Mouse (Mus musculus) kidney, adult 2 months (tissue): ENCODE measurements around the gene Dram1.

Experiments used
- CTCF ChIP-seq: fragments of 200-500 bp; conservative IDR thresholded peaks from 2 replicates; pipeline ENCODE4 v1.5.1; 2011; ENCODE audit warnings: low read depth, mild to moderate bottlenecking, control low read depth, low read length, moderate library complexity, mixed read lengths; ENCODE audit not compliant: insufficient read depth, insufficient read length
- POLR2A ChIP-seq: fragments of 200-500 bp; IDR thresholded peaks from one replicate; pipeline ENCODE4 v1.6.1; 2011; ENCODE audit warnings: low read depth, low read length, control low read depth

DNA sequence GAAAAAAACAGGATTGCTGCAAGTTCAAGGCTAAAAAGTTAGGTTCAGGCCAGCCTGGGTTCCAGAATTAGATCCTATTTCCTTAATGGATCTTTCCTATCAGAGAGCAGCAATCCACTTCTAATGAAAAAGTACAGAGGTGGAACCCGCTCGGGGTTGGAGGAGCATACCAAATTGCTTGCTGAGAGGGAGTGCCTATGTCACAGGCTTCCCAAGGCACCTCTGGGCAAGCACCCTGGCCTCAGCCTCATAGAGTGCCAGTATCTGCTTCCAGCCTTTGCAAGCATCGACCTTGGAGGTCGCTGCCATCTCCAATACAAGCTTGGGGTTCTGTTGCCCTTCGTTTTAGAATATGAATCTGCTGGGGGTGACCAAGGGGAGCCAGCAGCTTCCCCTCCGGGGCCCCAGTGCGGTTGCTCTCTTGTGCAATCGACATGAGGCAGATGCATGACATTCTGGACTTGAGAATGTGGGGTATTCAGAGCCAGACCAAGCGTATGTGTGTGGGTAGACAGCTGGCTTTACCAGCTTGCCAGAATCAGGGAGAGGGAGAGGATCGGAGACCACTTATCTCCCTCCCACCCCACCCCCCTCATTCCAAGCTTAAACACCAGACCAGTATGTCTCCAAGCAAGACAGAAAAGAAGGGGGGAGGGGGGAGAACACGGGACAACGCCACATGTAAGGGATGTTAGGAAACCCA lies 58.0 kb downstream of the Dram1 start:
- TF ChIP-seq CTCF, result no peak
- TF ChIP-seq POLR2A, result no peak
